Mouse (Mus musculus) kidney, adult 2 months (tissue): Measurements from ENCODE around the gene Hist3h2a.

Experiments
- CTCF ChIP-seq: fragments of 200-500 bp; conservative IDR thresholded peaks from 2 replicates; pipeline ENCODE4 v1.5.1; 2011; ENCODE audit warnings: low read depth, mild to moderate bottlenecking, control low read depth, low read length, moderate library complexity, mixed read lengths; ENCODE audit not compliant: insufficient read depth, insufficient read length
- POLR2A ChIP-seq: fragments of 200-500 bp; IDR thresholded peaks from one replicate; pipeline ENCODE4 v1.6.1; 2011; ENCODE audit warnings: low read depth, low read length, control low read depth

GRCm38 (mm10) chr11:58959921-58960465 is 5.5 kb downstream of the Hist3h2a start:
- TF ChIP-seq CTCF (peak; percentile 31; the same call in 1 of the 2 replicates), POLR2A (no peak)
